Mouse (Mus musculus) olfactory bulb, adult 2 months (tissue): ENCODE results near the gene Zfp12.

Source experiments
- CTCF ChIP-seq: fragments of 200-500 bp; IDR thresholded peaks from 2 replicates; pipeline ENCODE4 v1.5.1; 2012; ENCODE audit warnings: low read depth, mild to moderate bottlenecking, low read length, moderate library complexity; ENCODE audit not compliant: insufficient read depth
- POLR2A ChIP-seq: fragments of 200-500 bp; IDR thresholded peaks from 2 replicates; pipeline ENCODE4 v1.6.1; 2012; ENCODE audit warnings: mild to moderate bottlenecking, low read depth, low read length, moderate library complexity; ENCODE audit not compliant: insufficient read depth

DNA sequence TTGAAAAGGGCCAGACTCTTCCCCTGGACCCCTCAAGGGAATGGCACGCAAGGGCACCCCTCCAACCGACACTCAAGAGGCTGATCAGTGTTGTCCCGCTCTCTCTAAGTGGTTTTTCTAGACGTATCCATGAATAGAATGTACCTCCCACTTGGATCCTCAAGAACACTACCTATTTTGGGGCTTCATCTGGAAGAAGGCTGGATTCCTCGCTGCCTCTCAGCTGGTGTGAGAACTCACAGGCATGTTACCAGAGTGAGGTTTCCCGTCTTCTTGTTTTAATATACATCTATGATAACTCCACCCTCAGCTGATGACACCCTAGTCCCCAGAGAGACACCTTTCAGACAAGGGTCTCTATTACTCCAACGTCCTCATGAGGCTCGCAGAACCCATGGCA, 26.7 kb downstream of the Zfp12 start:
- TF ChIP-seq POLR2A = no peak
- TF ChIP-seq CTCF = no peak
